Mouse (Mus musculus) G1E (cell line): ENCODE measurements around the gene Kcnj6. TPM values are rescaled to one million over a fixed set of nuclear protein-coding genes. Genes with fewer than 3 reads are reported as not detected.

ENCODE experiments used
- ATAC-seq: 2 replicates; pipeline ENCODE4 v1.8.0; 2016; ENCODE audit warnings: mild to moderate bottlenecking; ENCODE audit not compliant: insufficient number of reproducible peaks, poor library complexity, low FRiP score, severe bottlenecking; ENCODE audit errors: extremely low read depth
- DNase-seq: peaks from one replicate; pipeline ENCODE4 v3.0.0; 2012; ENCODE audit warnings: low spot score
- H3K27me3 ChIP-seq: 2 replicates; pipeline ENCODE4 v1.6.1; 2012; ENCODE audit warnings: mild to moderate bottlenecking, low read length, inconsistent platforms; ENCODE audit not compliant: insufficient read depth
- H3K36me3 ChIP-seq: replicated peaks from 2 replicates; pipeline ENCODE3; 2012; ENCODE audit warnings: mild to moderate bottlenecking, inconsistent platforms
- H3K4me1 ChIP-seq: 2 replicates; pipeline ENCODE4 v1.6.1; 2012; ENCODE audit warnings: low read depth, low read length, inconsistent platforms, mixed read lengths; ENCODE audit not compliant: insufficient read depth
- H3K4me3 ChIP-seq: 2 replicates; pipeline ENCODE4 v1.5.1; 2012; ENCODE audit warnings: low read depth, mild to moderate bottlenecking, inconsistent platforms, low read length, moderate library complexity, mixed read lengths
- H3K9me3 ChIP-seq: replicated peaks from 2 replicates; pipeline ENCODE4 v1.6.1; 2012; ENCODE audit warnings: inconsistent platforms
- CTCF ChIP-seq: IDR thresholded peaks from 2 replicates; pipeline ENCODE4 v1.5.1; 2012; ENCODE audit warnings: low read depth, low read length, inconsistent platforms, mixed read lengths
- GATA1 ChIP-seq: IDR thresholded peaks from 2 replicates; pipeline ENCODE4 v1.6.1; 2012; ENCODE audit warnings: borderline replicate concordance, low read length, inconsistent platforms, mixed read lengths
- GATA2 ChIP-seq: IDR thresholded peaks from 2 replicates; pipeline ENCODE4 v1.6.1; 2012; ENCODE audit warnings: low read depth, low read length, inconsistent platforms, borderline replicate concordance
- POLR2AphosphoS5 ChIP-seq: IDR thresholded peaks from 2 replicates; pipeline ENCODE4 v1.6.1; 2012; ENCODE audit warnings: low read depth, low read length, inconsistent platforms; ENCODE audit not compliant: insufficient replicate concordance
- TAL1 ChIP-seq: conservative IDR thresholded peaks from 2 replicates; pipeline ENCODE4 v1.6.1; 2012; ENCODE audit warnings: low read depth, low read length, inconsistent platforms, mixed read lengths
- polyA plus RNA-seq: library from polyadenylated mRNA; stranded (reverse); fragments of >175 nt; gene quantifications from 2 replicates; pipeline ENCODE4 v1.2.3, GENCODE M21; 2012
- total RNA-seq, 2 experiments: library from RNA; stranded (forward) in 1 of 2; stranded (reverse) in 1 of 2; fragments of 200-1000 nt in 1 of 2; fragments of >200 nt in 1 of 2; fragmentation: Nextera tagmentation in 1 of 2; gene quantifications; 2 replicates each; pipeline ENCODE4 v1.2.3; 2014 to 2017

Gene Kcnj6
- total and polyA plus RNA-seq, 3 experiments = 0.22 TPM; not detected in 2

- ATAC-seq (no peak), DNase-seq (no peak)
- Histone ChIP-seq H3K4me3 (no peak overlapping the region), H3K9me3 (no peaks in the 10 kb centered on the region), H3K36me3 (no peaks in the 10 kb centered on the region), H3K27me3 (peaks cover 3% of the 10 kb centered on the region; the same call in 1 of the 2 replicates), H3K4me1 (no peaks in the 10 kb centered on the region)
- no peak for TF ChIP-seq GATA1
- no peak for TF ChIP-seq TAL1
- TF ChIP-seq POLR2AphosphoS5 = no peak
- TF ChIP-seq CTCF = no peak
- TF ChIP-seq GATA2 = no peak
Measured at GRCm38 (mm10) chr16:94753453-94753852, 244.0 kb downstream of the Kcnj6 start.

GRCm38 (mm10) chr16:94752781-94753180 is 244.7 kb downstream of the Kcnj6 start:
- no peaks in the 10 kb centered on the region for H3K36me3 ChIP-seq
- DNase-seq = no peak
- ATAC-seq = no peak
- TF ChIP-seq GATA1 (no peak), GATA2 (no peak), TAL1 (no peak), POLR2AphosphoS5 (no peak), CTCF (no peak)
- H3K4me3 ChIP-seq = no peak overlapping the region
- no peaks in the 10 kb centered on the region for H3K4me1 ChIP-seq
- H3K9me3 ChIP-seq = no peaks in the 10 kb centered on the region
- H3K27me3 ChIP-seq = peaks cover 3% of the 10 kb centered on the region; the same call in 1 of the 2 replicates

- no peak for DNase-seq
- ATAC-seq = no peak
- no peak for TF ChIP-seq GATA2
- TF ChIP-seq GATA1 = no peak
- no peak for TF ChIP-seq CTCF
- no peak for TF ChIP-seq TAL1
- no peak for TF ChIP-seq POLR2AphosphoS5
- Histone ChIP-seq H3K27me3 (peaks cover 10% of the 10 kb centered on the region), H3K9me3 (no peaks in the 10 kb centered on the region), H3K4me1 (no peaks in the 10 kb centered on the region), H3K36me3 (no peaks in the 10 kb centered on the region), H3K4me3 (no peak overlapping the region)
Measured at GRCm38 (mm10) chr16:94745016-94745415, 252.5 kb downstream of the Kcnj6 start.

GRCm38 (mm10) chr16:94743853-94744501 is 253.5 kb downstream of the Kcnj6 start:
- ATAC-seq (no peak), DNase-seq (no peak)
- no peaks in the 10 kb centered on the region for H3K9me3 ChIP-seq
- H3K4me1 ChIP-seq = no peaks in the 10 kb centered on the region
- peaks cover 20% of the 10 kb centered on the region for H3K27me3 ChIP-seq
- no peaks in the 10 kb centered on the region for H3K36me3 ChIP-seq
- TF ChIP-seq GATA1 = no peak
- no peak for TF ChIP-seq CTCF
- no peak for TF ChIP-seq GATA2
- no peak for TF ChIP-seq POLR2AphosphoS5
- TF ChIP-seq TAL1 = no peak
- H3K4me3 ChIP-seq = no peak overlapping the region

- Histone ChIP-seq H3K9me3 (no peaks in the 10 kb centered on the region), H3K27me3 (peaks cover 16% of the 10 kb centered on the region), H3K4me1 (no peaks in the 10 kb centered on the region), H3K36me3 (no peaks in the 10 kb centered on the region), H3K4me3 (no peak overlapping the region)
- no peak for TF ChIP-seq GATA1
- TF ChIP-seq TAL1 = no peak
- no peak for ATAC-seq
- no peak for DNase-seq
Measured at GRCm38 (mm10) chr16:94737359-94737687, 260.2 kb downstream of the Kcnj6 start.

GRCm38 (mm10) chr16:94736462-94737358 is 260.8 kb downstream of the Kcnj6 start:
- TF ChIP-seq GATA2 (no peak), POLR2AphosphoS5 (no peak), TAL1 (no peak), GATA1 (no peak), CTCF (no peak)
- Histone ChIP-seq H3K4me3 (no peak overlapping the region), H3K36me3 (no peaks in the 10 kb centered on the region), H3K9me3 (no peaks in the 10 kb centered on the region), H3K27me3 (peaks cover 15% of the 10 kb centered on the region), H3K4me1 (no peaks in the 10 kb centered on the region)
- ATAC-seq = no peak
- no peak for DNase-seq
